Mouse (Mus musculus): ENCODE measurements at regions not wholly inside any gene's neighbourhood (a gene's known extent, or its start where the extent isn't known, plus 50 kb on each side); places are given as distances from the start of the nearest gene placed in this dataset.

GRCm38 (mm10) chr1:184365026-184365425 lies 330.9 kb upstream of the 1700056E22Rik start:
- no peak for DNase-seq

DNA sequence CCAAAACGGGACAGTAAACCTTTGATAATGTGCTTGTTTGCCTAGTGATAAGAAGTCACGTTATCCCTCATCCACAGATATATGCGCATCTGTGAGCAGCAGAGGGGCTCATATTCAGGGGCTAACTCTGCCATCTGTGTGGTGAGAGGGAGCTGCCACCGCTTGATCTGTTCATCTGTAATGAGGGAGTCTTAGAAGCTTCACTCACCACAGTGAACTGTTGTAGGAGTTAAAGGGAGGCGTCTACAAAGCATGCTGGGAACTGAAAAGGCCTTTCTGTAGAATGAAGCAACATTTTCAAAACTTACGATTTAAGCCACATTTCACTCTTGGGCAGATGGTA lies 324.1 kb upstream of the 1700056E22Rik start:
- DNase-seq = no peak

GRCm38 (mm10) chr1:184357474-184358225 lies 323.5 kb upstream of the 1700056E22Rik start:
- DNase-seq = no peak

DNA sequence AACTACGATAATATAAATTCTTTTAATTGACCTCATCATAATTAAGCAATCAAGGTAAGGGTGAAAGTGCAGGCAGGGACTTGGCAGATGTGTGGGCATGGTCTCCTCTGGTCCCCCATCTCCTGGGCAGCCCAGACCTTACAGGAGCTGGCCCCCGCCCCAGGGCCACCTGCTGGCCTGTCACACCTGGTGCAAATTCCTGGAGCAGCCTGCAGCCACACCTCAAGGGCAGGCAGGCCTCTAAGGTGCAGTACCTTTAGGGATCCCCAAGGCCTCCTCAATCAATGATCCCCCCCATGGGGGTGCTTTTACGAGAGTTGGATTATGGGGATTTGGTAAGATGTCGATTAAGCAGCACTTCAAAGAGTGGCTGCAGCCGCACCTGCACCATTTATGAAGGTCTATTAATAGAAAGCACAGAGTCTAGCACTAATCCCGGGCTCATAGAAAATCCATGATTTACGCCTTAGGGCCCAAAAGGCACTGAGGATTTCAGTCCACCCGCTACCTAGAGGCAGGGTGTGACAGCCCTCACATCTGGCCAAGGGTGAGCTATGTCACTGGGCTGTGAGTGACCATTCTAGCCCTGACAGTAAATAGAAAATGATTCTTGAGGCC lies 319.8 kb upstream of the 1700056E22Rik start:
- no peak for DNase-seq

- DNase-seq = no peak
Measured at GRCm38 (mm10) chr1:184351760-184352159, 317.7 kb upstream of the 1700056E22Rik start.

- DNase-seq = no peak
Measured at GRCm38 (mm10) chr1:184344829-184345228, 310.7 kb upstream of the 1700056E22Rik start.

GRCm38 (mm10) chr1:184335952-184336351 lies 301.9 kb upstream of the 1700056E22Rik start:
- DNase-seq = no peak

DNA sequence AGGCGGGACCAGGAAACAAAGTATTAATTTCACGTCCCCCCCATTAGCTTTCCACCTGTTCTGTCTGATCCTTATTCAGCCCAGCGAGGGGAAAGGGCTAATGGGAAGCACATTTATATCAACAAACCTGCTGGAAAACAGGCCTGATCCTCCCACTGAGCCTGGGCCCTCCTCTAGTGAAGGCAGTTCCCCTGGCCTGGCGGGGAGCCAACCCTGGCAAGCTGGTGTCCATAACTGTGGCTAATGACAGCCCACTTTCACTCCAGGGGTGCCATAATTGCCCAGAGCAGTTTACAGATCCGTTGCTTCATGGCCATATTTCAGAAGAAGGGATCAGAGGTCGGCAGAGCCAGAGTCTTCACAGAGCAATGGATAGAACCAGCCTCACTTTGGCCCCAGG lies 301.2 kb upstream of the 1700056E22Rik start:
- no peak for DNase-seq

DNA sequence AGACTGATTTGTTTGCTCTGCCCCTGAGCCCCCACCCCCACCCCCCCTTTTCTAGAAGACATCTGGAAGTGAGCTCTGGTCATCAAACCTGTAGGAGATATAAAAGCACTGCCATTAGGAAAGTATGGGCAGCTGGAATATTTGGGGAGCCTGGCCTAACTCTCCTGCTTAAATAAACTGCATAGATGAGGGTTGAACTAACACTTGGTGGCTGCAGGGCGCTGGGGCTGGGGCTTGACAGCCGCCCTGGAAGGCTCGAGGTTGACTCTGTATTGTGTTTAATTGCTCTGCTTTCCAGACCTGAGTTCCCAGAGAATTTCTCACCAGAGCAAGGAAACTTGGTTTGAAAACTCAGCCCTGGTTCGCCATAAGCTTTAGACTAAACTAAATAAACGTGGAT lies 300.7 kb upstream of the 1700056E22Rik start:
- no peak for DNase-seq

DNA sequence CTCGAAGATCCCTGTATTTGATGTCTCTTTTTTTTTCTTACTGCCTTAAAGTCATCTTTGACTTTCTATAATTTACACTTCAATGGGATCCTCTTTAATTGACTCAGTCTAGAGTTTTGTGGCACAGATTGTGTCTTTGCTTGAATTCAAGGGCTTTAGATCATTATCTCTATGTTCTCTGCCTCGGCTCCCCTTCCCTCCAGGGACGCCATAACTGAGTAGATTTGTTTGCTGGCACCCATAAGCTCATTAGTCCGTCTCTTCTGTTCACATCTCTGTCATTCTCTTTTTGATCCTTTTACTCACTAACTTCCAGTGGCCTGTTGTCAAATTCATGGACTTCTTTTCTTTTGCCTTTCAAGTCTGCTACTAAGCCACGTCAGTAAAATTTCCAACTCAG lies 299.0 kb upstream of the 1700056E22Rik start:
- no peak for DNase-seq

GRCm38 (mm10) chr1:184330516-184331350 lies 296.6 kb upstream of the 1700056E22Rik start:
- no peak for DNase-seq

GRCm38 (mm10) chr1:184326191-184326590 lies 292.1 kb upstream of the 1700056E22Rik start:
- no peak for DNase-seq

DNA sequence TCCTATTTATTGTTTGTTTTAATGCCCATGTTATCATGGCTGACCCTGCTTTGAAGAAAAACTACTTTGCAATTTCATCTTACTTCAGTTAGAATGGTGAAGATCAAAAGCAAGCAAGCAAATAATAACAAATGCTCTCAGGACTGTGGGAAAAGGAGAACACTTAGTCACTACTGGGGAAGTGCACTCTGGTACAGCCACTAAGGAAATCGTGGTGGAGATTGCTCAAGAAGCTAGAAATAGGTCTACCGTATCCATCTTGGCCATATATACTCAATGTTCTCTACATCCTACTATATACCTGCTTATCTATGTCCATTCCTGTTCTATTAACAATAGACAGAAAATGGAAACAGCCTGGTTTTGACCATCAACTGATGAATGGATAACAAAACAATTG lies 290.1 kb upstream of the 1700056E22Rik start:
- no peak for DNase-seq

DNA sequence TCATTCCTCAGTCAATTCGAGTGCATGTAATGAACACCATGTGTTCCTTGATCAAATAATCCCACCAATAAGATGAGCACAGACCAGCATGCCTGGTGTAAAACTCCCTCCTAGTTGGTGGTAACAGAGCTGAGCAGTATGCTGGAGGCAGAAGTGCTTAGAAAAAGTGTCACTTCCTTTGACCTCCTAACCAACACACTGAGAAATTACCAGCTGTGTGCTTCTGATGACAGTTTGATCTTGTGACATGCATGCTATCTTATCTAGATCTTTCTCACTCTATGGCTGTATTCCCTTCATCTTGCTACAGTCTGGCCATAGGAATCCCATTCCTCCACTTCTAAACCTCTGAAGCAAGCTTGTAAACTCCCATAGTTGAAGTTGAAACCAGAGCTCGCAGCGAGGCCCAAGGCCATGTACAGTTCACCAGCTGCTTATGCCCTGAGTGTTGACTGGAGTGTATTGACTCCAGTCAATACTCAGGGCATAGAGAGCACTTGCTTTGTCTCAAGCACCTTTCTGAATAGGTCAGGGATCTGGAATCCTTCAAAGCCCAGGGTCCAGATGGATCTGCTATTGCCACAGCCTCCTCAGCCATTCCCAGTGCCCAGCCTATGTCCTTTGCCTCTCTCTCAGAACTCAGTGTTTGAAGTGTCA lies 286.5 kb upstream of the 1700056E22Rik start:
- DNase-seq = no peak

- DNase-seq = no peak
Measured at GRCm38 (mm10) chr1:184310185-184310815, 276.2 kb upstream of the 1700056E22Rik start.

- DNase-seq = no peak
Measured at GRCm38 (mm10) chr1:184304813-184305212, 270.7 kb upstream of the 1700056E22Rik start.

DNA sequence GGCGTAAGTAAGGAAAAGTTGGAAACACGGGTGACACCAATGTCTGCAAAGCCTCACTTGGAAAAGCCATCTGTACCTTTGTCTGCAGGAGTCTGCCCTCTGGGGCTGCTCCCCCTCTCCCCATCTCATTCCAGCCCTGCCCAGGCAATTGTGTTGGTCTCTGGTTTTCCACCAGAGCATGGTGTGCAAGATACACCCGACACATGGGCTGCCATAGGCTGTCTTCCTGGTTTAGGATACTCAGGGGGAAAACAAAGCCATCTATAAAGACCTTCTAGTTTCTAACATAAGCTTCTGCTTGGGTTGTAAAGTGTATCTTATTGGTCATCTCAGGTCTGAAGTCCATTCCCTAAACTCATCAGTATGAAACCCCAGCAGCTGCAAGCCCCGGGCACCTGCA lies 270.1 kb upstream of the 1700056E22Rik start:
- DNase-seq = no peak

- DNase-seq = no peak
Measured at GRCm38 (mm10) chr1:184298701-184299100, 264.6 kb upstream of the 1700056E22Rik start.

- DNase-seq = no peak
Measured at GRCm38 (mm10) chr1:184297001-184297740, 263.1 kb upstream of the 1700056E22Rik start.

GRCm38 (mm10) chr1:184291129-184291528 lies 257.0 kb upstream of the 1700056E22Rik start:
- DNase-seq = no peak

- DNase-seq = no peak
Measured at GRCm38 (mm10) chr1:184289733-184290416, 255.8 kb upstream of the 1700056E22Rik start.
